ENCODE assay signal across 23 mouse cellular contexts in genomic region chr17:46603229-46603628, GRCm38 (mm10). TPM values are rescaled to one million over a fixed set of nuclear protein-coding genes. Genes with fewer than 3 reads are reported as not detected.
DNase-seq lines count a peak whose midpoint lies in the region; ATAC-seq and TF ChIP-seq lines count a peak whose summit lies in the region.
"Had no signal": no experiment of that assay in that cellular context is flagged by ENCODE, and none has a peak within 500 bp of the region (broad histone marks: within the 10 kb centered on the region; RNA-seq: fewer than 3 reads in every experiment).

No protein-coding gene starts in this region.

- H3K27me3 ChIP-seq in limb, embryonic 13.5 days, result no peaks in the 10 kb centered on the region
- H3K27me3 ChIP-seq in limb, embryonic 10.5 days (ENCODE audit: low read depth, poor library complexity, severe bottlenecking), result no peaks in the 10 kb centered on the region
- no peaks in the 10 kb centered on the region for H3K27me3 ChIP-seq in neural tube, embryonic 13.5 days
- no peaks in the 10 kb centered on the region for H3K27me3 ChIP-seq in embryonic facial prominence, embryonic 14.5 days (replicated peaks; ENCODE audit: control insufficient read depth, insufficient read depth, low read length)
- no peaks in the 10 kb centered on the region for H3K27me3 ChIP-seq in stomach, postnatal 0 days (ENCODE audit: control insufficient read depth, insufficient read depth, low read length)
- H3K27me3 ChIP-seq: limb, embryonic 12.5 days had no signal

- peaks cover 11% of the 10 kb centered on the region; the same call in 1 of the 2 replicates for H3K36me3 ChIP-seq in limb, embryonic 13.5 days
- peaks cover 31% of the 10 kb centered on the region for H3K36me3 ChIP-seq in limb, embryonic 10.5 days
- H3K36me3 ChIP-seq in neural tube, embryonic 13.5 days, result no peaks in the 10 kb centered on the region
- H3K36me3 ChIP-seq in embryonic facial prominence, embryonic 14.5 days (ENCODE audit: control insufficient read depth, insufficient read depth, low read length), result peaks cover 11% of the 10 kb centered on the region; the same call in 1 of the 2 replicates
- H3K36me3 ChIP-seq in stomach, postnatal 0 days (ENCODE audit: control insufficient read depth, insufficient read depth, low read length), result no peaks in the 10 kb centered on the region

- H3K9ac ChIP-seq in limb, embryonic 13.5 days, result no peak overlapping the region
- no peak overlapping the region for H3K9ac ChIP-seq in neural tube, embryonic 13.5 days
- no peak overlapping the region for H3K9ac ChIP-seq in embryonic facial prominence, embryonic 14.5 days (ENCODE audit: low read depth, low read length)
- no peak overlapping the region for H3K9ac ChIP-seq in stomach, postnatal 0 days (ENCODE audit: low read length)
- H3K9ac ChIP-seq: limb, embryonic 12.5 days had no signal

- DNase-seq in limb, embryonic 10.5 days (ENCODE audit: low spot score), result no peak
- no peak for DNase-seq in neural tube, embryonic 10.5 days (ENCODE audit: extremely low spot score, low spot score)
- DNase-seq in embryonic facial prominence, embryonic 14.5 days (ENCODE audit: low spot score), result no peak
- no peak for DNase-seq in stomach, postnatal 0 days (ENCODE audit: low spot score)
- no peak for DNase-seq in ovary, postnatal 10 days (ENCODE audit: low spot score)
- no peak for DNase-seq in heart, postnatal 36 days
- DNase-seq: adrenal gland, postnatal 36 days; cerebellum, adult 9-10 months; gastrocnemius, adult 2 months; kidney, adult 18-20 months; kidney, postnatal 10 days; layer of hippocampus, postnatal 36 days; right cerebral cortex, postnatal 14 days; spleen, adult 18-20 months; thymus, postnatal 14 days had no signal

- H3K27ac ChIP-seq in limb, embryonic 13.5 days, result 0 out of 2 replicates have a peak overlapping the region, but pooled peaks have one; percentile 39
- H3K27ac ChIP-seq in limb, embryonic 10.5 days, result no peak overlapping the region
- H3K27ac ChIP-seq in neural tube, embryonic 13.5 days (replicated peaks), result 0 out of 2 replicates have a peak overlapping the region, but pooled peaks have one; percentile 3
- peak overlapping the region; percentile 71 for H3K27ac ChIP-seq in embryonic facial prominence, embryonic 14.5 days (replicated peaks; ENCODE audit: low read depth, low read length)
- no peak overlapping the region for H3K27ac ChIP-seq in stomach, postnatal 0 days (replicated peaks)
- H3K27ac ChIP-seq: gastrocnemius, adult 2 months; layer of hippocampus, adult 2 months; limb, embryonic 12.5 days had no signal

- 0 out of 2 replicates have a peak, but pooled peaks have one; percentile 31 for TF ChIP-seq CTCF in stomach, postnatal 0 days (IDR thresholded peaks at IDR 0.05; ENCODE audit: low read depth)

- H3K4me1 ChIP-seq in limb, embryonic 13.5 days, result peaks cover 43% of the 10 kb centered on the region
- peaks cover 25% of the 10 kb centered on the region for H3K4me1 ChIP-seq in limb, embryonic 10.5 days
- H3K4me1 ChIP-seq in neural tube, embryonic 13.5 days (replicated peaks), result peaks cover 35% of the 10 kb centered on the region
- peaks cover 11% of the 10 kb centered on the region; the same call in 1 of the 2 replicates for H3K4me1 ChIP-seq in embryonic facial prominence, embryonic 14.5 days (ENCODE audit: control insufficient read depth, insufficient read depth, low read length)
- 0 out of 2 replicates have a peak, but pooled peaks cover 3% of the 10 kb centered on the region for H3K4me1 ChIP-seq in stomach, postnatal 0 days (replicated peaks; ENCODE audit: control insufficient read depth, insufficient read depth)

- no peak for ATAC-seq in limb, embryonic 13.5 days (ENCODE audit: low FRiP score, low read depth)
- ATAC-seq in neural tube, embryonic 13.5 days (ENCODE audit: low read depth), result no peak
- ATAC-seq in embryonic facial prominence, embryonic 14.5 days (ENCODE audit: low read depth), result no peak
- ATAC-seq in stomach, postnatal 0 days (ENCODE audit: low FRiP score, low TSS enrichment), result no peak
- ATAC-seq: forebrain, embryonic 14.5 days had no signal

- H3K9me3 ChIP-seq in limb, embryonic 13.5 days, result no peaks in the 10 kb centered on the region
- no peaks in the 10 kb centered on the region for H3K9me3 ChIP-seq in limb, embryonic 10.5 days (replicated peaks)
- H3K9me3 ChIP-seq in neural tube, embryonic 13.5 days, result no peaks in the 10 kb centered on the region
- no peaks in the 10 kb centered on the region for H3K9me3 ChIP-seq in embryonic facial prominence, embryonic 14.5 days (ENCODE audit: control insufficient read depth, low read length)
- no peaks in the 10 kb centered on the region for H3K9me3 ChIP-seq in stomach, postnatal 0 days (ENCODE audit: control insufficient read depth, low read length)
- H3K9me3 ChIP-seq: hindbrain, embryonic 10.5 days; limb, embryonic 12.5 days had no signal

- no peak overlapping the region for H3K4me3 ChIP-seq in limb, embryonic 13.5 days
- H3K4me3 ChIP-seq in limb, embryonic 10.5 days, result no peak overlapping the region
- no peak overlapping the region for H3K4me3 ChIP-seq in neural tube, embryonic 13.5 days
- no peak overlapping the region for H3K4me3 ChIP-seq in embryonic facial prominence, embryonic 14.5 days (ENCODE audit: low read depth, low read length)
- H3K4me3 ChIP-seq in stomach, postnatal 0 days (ENCODE audit: low read depth, low read length), result no peak overlapping the region
- H3K4me3 ChIP-seq: gastrocnemius, adult 2 months; hindbrain, embryonic 10.5 days; layer of hippocampus, adult 2 months; limb, embryonic 12.5 days had no signal

- H3K4me2 ChIP-seq in limb, embryonic 13.5 days (replicated peaks), result no peak overlapping the region
- no peak overlapping the region for H3K4me2 ChIP-seq in neural tube, embryonic 13.5 days
- H3K4me2 ChIP-seq in embryonic facial prominence, embryonic 14.5 days (ENCODE audit: low read depth, low read length), result no peak overlapping the region
- no peak overlapping the region for H3K4me2 ChIP-seq in stomach, postnatal 0 days (replicated peaks; ENCODE audit: low read depth)
- H3K4me2 ChIP-seq: limb, embryonic 12.5 days; midbrain, embryonic 11.5 days had no signal

- TF ChIP-seq EP300 in stomach, postnatal 0 days (optimal IDR thresholded peaks at IDR 0.05), result no peak

- intact Hi-C loops in heart, postnatal 36 days (cut with DNase I), result loop anchor here (5.0 kb wide), 1 partner anchor 34 kb away; no protein-coding TSS in a partner anchor

- WGBS in limb, embryonic 13.5 days, result 91% methylated on average over 4 of the region's 4 CpGs
- WGBS in limb, embryonic 10.5 days, result 95% methylated on average over 4 of the region's 4 CpGs
- WGBS in neural tube, embryonic 13.5 days, result 96% methylated on average over 4 of the region's 4 CpGs
- WGBS in embryonic facial prominence, embryonic 14.5 days, result 98% methylated on average over 3 of the region's 4 CpGs
- WGBS in stomach, postnatal 0 days, result 100% methylated on average over 4 of the region's 4 CpGs

RNA-seq across cellular contexts. Expression of gene Ptk7, which starts 26.1 kb away (rescaled TPM):
- 128 and 138 TPM in 2 replicates for polyA plus RNA-seq in limb, embryonic 13.5 days (2015; fragmentation: Nextera tagmentation; extraction: Ambion mirVana)
- polyA plus RNA-seq in limb, embryonic 10.5 days (2016; fragmentation: Nextera tagmentation; extraction: Ambion mirVana), result 102 and 142 TPM in 2 replicates
- polyA plus RNA-seq in neural tube, embryonic 13.5 days (2015; fragmentation: Nextera tagmentation; extraction: Ambion mirVana), result 38.7 and 41.3 TPM in 2 replicates
- 68.0 and 90.7 TPM in 2 replicates for polyA plus RNA-seq in embryonic facial prominence, embryonic 14.5 days (2014; fragmentation: Nextera tagmentation; extraction: Ambion mirVana)
- 29.4 and 32.1 TPM in 2 replicates for polyA plus RNA-seq in stomach, postnatal 0 days (2015; fragmentation: Nextera tagmentation; extraction: Ambion mirVana)
- total RNA-seq in heart, postnatal 36 days (2021), result 1 to 10 TPM; 2.7 to 4.0 TPM
- total RNA-seq: neutrophil, adult 5-6 weeks had no signal

RNA-seq across cellular contexts. Expression of gene Klc4, which starts 42.6 kb away (rescaled TPM):
- 26.4 and 26.5 TPM in 2 replicates for polyA plus RNA-seq in limb, embryonic 13.5 days (2015; fragmentation: Nextera tagmentation; extraction: Ambion mirVana)
- 23.6 and 28.8 TPM in 2 replicates for polyA plus RNA-seq in limb, embryonic 10.5 days (2016; fragmentation: Nextera tagmentation; extraction: Ambion mirVana)
- 41.8 and 45.3 TPM in 2 replicates for polyA plus RNA-seq in neural tube, embryonic 13.5 days (2015; fragmentation: Nextera tagmentation; extraction: Ambion mirVana)
- polyA plus RNA-seq in embryonic facial prominence, embryonic 14.5 days (2014; fragmentation: Nextera tagmentation; extraction: Ambion mirVana), result 15.8 and 20.3 TPM in 2 replicates
- polyA plus RNA-seq in stomach, postnatal 0 days (2015; fragmentation: Nextera tagmentation; extraction: Ambion mirVana), result 34.5 and 34.8 TPM in 2 replicates
- total RNA-seq in heart, postnatal 36 days (2021), result 10 to 100 TPM; 24.5 to 29.1 TPM

RNA-seq across cellular contexts. Expression of gene Mrpl2, which starts 42.8 kb away (rescaled TPM):
- polyA plus RNA-seq in limb, embryonic 13.5 days (2015; fragmentation: Nextera tagmentation; extraction: Ambion mirVana), result 104 and 106 TPM in 2 replicates
- polyA plus RNA-seq in limb, embryonic 10.5 days (2016; fragmentation: Nextera tagmentation; extraction: Ambion mirVana), result 140 and 144 TPM in 2 replicates
- polyA plus RNA-seq in neural tube, embryonic 13.5 days (2015; fragmentation: Nextera tagmentation; extraction: Ambion mirVana), result 63.2 and 70.1 TPM in 2 replicates
- 91.8 and 100 TPM in 2 replicates for polyA plus RNA-seq in embryonic facial prominence, embryonic 14.5 days (2014; fragmentation: Nextera tagmentation; extraction: Ambion mirVana)
- polyA plus RNA-seq in stomach, postnatal 0 days (2015; fragmentation: Nextera tagmentation; extraction: Ambion mirVana), result 96.4 and 98.8 TPM in 2 replicates
- total RNA-seq in heart, postnatal 36 days (2021), result 100 to 1,000 TPM; 130 to 134 TPM

RNA-seq across cellular contexts. Expression of gene Cul7, which starts 46.9 kb away (rescaled TPM):
- 63.2 and 66.0 TPM in 2 replicates for polyA plus RNA-seq in limb, embryonic 13.5 days (2015; fragmentation: Nextera tagmentation; extraction: Ambion mirVana)
- polyA plus RNA-seq in limb, embryonic 10.5 days (2016; fragmentation: Nextera tagmentation; extraction: Ambion mirVana), result 40.3 and 48.0 TPM in 2 replicates
- 40.0 and 41.7 TPM in 2 replicates for polyA plus RNA-seq in neural tube, embryonic 13.5 days (2015; fragmentation: Nextera tagmentation; extraction: Ambion mirVana)
- 48.5 and 50.1 TPM in 2 replicates for polyA plus RNA-seq in embryonic facial prominence, embryonic 14.5 days (2014; fragmentation: Nextera tagmentation; extraction: Ambion mirVana)
- polyA plus RNA-seq in stomach, postnatal 0 days (2015; fragmentation: Nextera tagmentation; extraction: Ambion mirVana), result 12.9 and 14.0 TPM in 2 replicates
- total RNA-seq in heart, postnatal 36 days (2021), result 10 to 100 TPM; 20.7 to 23.8 TPM

RNA-seq across cellular contexts. Expression of gene Srf, which starts 47.3 kb away (rescaled TPM):
- 5.8 and 7.3 TPM in 2 replicates for polyA plus RNA-seq in limb, embryonic 13.5 days (2015; fragmentation: Nextera tagmentation; extraction: Ambion mirVana)
- 8.3 and 9.0 TPM in 2 replicates for polyA plus RNA-seq in limb, embryonic 10.5 days (2016; fragmentation: Nextera tagmentation; extraction: Ambion mirVana)
- polyA plus RNA-seq in neural tube, embryonic 13.5 days (2015; fragmentation: Nextera tagmentation; extraction: Ambion mirVana), result 4.7 and 5.4 TPM in 2 replicates
- polyA plus RNA-seq in embryonic facial prominence, embryonic 14.5 days (2014; fragmentation: Nextera tagmentation; extraction: Ambion mirVana), result 10.5 and 14.0 TPM in 2 replicates
- polyA plus RNA-seq in stomach, postnatal 0 days (2015; fragmentation: Nextera tagmentation; extraction: Ambion mirVana), result 3.7 and 4.3 TPM in 2 replicates
- 10 to 100 TPM; 85.7 to 94.7 TPM for total RNA-seq in heart, postnatal 36 days (2021)

Comparison
In these comparisons a context has a peak if more than half of its experiments do, and no peak if none do; other contexts are left out.
1. H3K27ac ChIP-seq: peak in limb, embryonic 13.5 days (single experiment), neural tube, embryonic 13.5 days (single experiment) and embryonic facial prominence, embryonic 14.5 days (single experiment); none in limb, embryonic 10.5 days (single experiment) and stomach, postnatal 0 days (single experiment).